Mouse (Mus musculus) urinary bladder, postnatal 36 days (tissue): ENCODE measurements around the gene Trim67.

Source experiments
- DNase-seq, 2 experiments: peaks; one replicate each; pipeline ENCODE4 v3.0.0; 2022; ENCODE audit warnings: low spot score in 2 of 2, mixed read lengths in 1 of 2

Gene Trim67

GRCm38 (mm10) chr8:124792708-124793107 lies at the start of gene Trim67:
Gene Trim67, plus strand, starts transcription at chr8:124793092.
- no peak for DNase-seq

DNA sequence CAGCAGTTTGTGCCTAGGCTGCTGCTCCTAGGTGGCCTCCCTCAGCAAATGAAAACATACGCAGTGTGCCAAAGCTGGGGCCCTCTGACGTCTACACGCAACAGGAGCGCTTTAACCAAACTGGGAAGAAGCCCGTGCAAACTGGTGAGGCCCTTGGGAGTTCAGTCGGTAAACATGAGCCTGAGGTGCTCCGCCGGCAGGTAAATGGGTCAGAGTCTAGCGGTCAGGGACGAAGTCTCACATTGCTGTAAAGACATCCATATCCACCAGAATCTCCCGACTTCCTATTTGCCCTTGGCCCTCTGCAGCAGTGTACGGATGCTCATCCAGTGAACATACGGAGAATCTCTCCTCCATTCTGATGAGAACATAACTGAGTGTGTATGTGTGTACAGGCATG lies 46.2 kb upstream of the Trim67 start:
- no peak for DNase-seq

DNA sequence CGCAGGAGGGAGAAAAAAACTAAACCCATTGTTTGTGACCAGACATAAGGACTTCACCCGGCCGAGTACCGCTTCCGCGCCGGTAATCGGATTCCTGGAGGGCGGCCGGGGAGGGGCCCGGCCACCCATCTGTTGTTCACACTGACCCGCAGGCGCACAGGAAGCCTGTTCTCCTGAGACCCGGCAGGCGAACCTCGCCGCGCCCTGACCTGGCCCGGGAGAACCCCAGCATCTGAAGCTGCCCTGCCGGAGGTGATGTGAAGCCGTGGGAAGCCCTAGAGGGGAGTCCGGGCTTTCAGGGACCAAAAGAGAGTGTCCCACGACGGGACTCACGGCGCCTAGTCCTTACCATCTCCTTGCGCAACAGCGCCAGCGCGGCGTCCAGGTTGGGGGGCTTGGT lies 41.7 kb upstream of the Trim67 start:
- peak in 1 of 2 experiments; percentile 16 for DNase-seq

GRCm38 (mm10) chr8:124751709-124752173 lies 41.2 kb upstream of the Trim67 start, which contains the start of gene Fam89a:
Gene Fam89a, minus strand, starts transcription at chr8:124751832.
- DNase-seq, result peak; percentile 28 to 52

DNA sequence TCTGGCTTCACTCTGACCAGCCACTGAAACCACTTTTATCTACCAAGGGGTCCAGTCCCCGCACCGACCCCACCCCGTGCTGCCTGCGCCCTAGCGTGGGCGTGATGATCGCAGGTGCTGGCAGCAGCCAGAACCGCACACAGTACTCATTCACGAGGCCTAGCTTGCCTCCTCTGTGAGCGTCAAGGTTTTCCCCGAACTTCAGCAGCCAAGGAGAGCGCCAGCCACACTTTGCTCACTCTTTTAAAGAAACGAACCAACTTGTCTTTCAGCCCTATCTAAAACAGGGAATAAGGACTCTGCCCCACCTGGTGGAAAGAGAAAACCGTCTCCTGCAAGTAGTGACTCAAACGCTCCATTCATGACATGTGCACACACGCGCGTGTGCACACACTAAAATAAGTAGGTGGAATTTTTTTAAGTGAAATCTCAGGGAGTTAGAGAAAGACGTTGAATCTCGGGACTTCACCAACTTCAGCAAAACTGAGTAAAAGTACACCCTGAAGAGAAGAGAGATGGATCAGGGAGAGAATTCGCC lies 40.5 kb upstream of the Trim67 start:
- no peak for DNase-seq

DNA sequence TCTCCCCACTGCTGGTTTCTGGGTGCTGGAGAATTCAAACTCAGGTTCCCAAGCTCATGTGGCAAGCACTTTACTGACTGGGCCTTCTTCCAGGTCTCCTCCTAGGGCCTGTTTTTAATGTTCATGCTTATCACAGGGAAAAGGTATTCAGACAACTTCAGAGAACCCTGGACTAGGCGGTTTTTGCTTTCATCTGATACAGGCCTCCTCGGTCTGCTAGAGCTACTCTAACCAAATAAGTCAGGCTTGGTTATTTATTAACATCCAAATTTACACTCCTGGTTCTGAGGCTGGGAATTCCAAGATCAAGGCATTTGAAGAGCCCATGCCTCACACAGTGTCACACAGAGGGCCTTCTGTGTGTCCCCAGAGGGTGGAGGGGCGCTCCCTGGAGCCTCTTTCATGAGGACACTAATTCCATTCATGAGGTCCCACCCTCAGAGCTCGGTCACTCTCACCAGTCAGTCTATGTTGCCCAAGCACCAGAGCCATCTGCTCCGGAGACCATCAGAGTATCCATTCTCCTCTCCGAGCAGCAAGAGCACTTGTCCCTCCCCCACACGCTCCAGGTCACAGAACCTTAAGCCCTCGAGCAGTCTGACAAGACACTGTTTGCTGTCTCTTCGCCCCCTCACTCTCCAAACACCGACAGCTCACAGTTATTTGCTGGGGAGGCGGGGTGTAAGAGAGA lies 38.6 kb upstream of the Trim67 start:
- DNase-seq, result no peak

DNA sequence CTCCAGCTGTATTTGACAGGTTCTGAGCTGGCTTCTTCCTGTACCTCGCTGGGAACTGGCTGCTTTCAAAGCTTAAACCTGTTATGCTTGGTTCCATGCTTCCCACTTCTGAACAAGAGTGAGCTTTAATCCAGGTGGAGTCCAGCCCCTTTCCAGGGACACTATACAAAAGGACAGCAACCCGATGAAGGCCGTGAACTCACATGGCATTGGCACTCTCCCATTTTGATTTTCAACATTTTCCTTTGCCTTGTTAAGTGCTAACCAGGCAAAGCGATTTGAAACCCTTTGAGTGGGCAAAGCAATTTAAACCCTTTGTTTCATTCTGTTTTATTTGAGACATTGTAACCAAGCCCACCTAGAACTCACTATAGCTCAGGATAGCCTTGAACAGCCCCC lies 38.1 kb upstream of the Trim67 start:
- no peak for DNase-seq

GRCm38 (mm10) chr8:124755481-124755880 lies 37.4 kb upstream of the Trim67 start:
- DNase-seq, result no peak

GRCm38 (mm10) chr8:124756153-124756552 lies 36.7 kb upstream of the Trim67 start:
- no peak for DNase-seq

GRCm38 (mm10) chr8:124756601-124757000 lies 36.3 kb upstream of the Trim67 start:
- DNase-seq, result no peak

DNA sequence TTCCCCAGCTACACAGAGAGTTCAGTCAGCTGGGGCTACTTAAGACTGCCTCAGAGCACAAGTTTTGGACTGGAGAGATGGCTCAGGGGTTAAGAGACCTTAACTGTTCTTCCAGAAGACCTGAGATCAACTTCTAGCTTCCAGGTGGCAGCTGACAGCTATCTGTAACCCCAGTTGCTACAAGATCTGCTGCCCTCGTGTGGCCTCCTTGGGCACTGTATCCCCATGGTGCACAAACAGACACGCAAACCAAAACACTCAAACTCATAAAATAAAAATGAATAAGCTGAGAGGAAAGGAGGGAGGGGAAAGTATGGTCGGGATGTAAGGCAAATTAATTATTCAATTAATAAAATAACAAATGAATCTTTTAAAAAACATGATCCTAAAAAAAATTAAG lies 34.3 kb upstream of the Trim67 start:
- no peak for DNase-seq

DNA sequence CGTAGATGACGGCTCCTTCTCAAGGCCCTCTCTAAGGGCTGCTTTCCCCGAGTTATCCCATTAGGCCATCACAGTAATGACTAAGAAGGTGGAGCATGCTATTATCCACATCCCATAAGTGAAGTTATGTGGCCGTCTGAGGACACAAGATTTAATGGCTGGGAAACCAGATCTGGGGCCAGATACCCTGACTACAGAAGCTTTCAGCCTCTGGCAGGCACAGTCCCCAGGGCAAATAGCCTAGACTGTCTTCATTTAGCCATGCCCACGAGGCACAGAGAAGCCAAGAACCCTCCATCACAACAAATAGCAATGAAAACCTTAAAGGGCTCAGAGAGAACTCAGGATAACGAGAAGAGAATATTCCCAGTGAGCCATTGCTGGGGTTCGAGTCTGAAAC lies 29.8 kb upstream of the Trim67 start:
- no peak for DNase-seq

DNA sequence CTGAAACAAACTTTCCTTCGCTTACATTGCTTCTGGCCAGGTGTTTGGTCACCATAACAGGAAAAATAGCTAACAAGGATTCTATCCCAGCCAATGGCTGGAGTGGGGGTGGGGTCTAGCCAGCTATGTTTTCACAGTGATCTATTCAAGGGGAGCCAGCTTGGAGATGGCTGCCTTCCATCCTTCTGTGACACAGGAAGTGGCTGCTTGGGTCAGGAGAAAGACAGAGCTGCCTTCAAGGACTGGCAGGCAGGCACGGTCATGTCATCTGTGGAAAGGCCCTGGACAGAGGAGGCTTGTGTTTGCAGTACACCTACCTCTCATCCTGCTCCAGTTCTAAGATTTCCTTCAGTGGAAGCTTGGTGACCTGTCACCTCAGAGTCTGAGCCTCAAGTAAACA lies 20.5 kb upstream of the Trim67 start:
- no peak for DNase-seq

GRCm38 (mm10) chr8:124775695-124776094 lies 17.2 kb upstream of the Trim67 start:
- DNase-seq, result peak in 1 of 2 experiments; percentile 54

- no peak for DNase-seq
Measured at GRCm38 (mm10) chr8:124780236-124780635, 12.7 kb upstream of the Trim67 start.

- no peak for DNase-seq
Measured at GRCm38 (mm10) chr8:124782431-124782830, 10.5 kb upstream of the Trim67 start.

GRCm38 (mm10) chr8:124783228-124783627 lies 9.7 kb upstream of the Trim67 start:
- DNase-seq, result no peak

DNA sequence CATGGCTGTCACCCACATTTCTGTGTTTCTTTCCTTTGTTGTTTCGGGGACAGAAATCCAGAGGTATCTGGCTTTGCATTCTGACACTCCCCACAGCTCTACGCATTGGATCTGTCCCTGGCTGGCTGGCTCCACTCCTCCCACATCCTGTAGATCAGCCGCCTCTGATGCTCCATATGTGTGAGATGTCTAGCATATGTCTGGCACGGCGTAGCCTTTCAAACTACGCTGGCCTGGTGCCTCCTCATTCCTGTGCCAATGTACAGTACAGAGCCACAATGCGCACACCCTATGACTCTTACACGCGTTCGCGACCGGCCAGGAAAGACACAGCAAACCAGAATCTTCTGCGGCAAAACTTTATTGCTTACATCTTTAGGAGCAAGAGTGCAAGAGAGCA lies 8.3 kb upstream of the Trim67 start:
- DNase-seq, result no peak

- no peak for DNase-seq
Measured at GRCm38 (mm10) chr8:124790676-124791075, 2.2 kb upstream of the Trim67 start.

DNA sequence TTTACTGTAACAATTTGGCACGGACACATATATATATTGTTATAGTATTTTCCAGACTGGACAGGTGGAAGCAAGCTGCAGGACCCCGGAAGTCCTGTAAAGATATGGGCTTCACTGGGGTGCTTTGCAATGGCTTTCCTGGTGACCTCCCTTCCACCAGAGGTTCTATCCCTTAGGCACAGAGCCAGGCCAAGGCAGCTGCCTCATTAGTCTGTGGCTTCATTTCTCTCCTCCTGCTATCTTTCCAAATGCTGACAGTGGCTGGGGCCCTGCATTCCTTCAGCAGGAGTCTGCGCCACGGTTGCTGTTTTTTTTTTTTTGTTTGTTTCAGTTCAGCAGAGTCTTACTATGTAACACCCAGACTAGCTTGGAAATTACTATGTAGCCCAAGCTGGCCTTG lies 1.1 kb upstream of the Trim67 start:
- no peak for DNase-seq

DNA sequence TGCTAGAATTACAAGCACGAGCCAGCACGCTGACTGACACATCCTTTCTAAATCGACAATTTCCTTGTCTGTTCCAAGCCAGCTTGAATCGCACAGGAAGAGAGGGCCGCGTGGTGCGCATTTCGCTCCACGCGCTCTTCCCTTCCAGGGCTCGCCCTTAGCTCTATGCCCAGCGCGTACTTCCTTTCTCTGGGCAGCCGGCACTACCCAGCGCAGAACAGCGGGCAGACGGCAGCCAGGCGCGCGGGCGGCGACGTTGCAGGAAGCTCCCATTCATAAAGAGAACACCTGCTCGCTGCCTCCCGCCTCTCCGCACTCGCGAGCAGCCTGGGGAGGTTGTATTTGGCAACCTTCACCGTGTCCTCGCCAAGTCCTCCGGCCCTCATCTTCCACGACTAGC lies 706 bp upstream of the Trim67 start:
- no peak for DNase-seq

DNA sequence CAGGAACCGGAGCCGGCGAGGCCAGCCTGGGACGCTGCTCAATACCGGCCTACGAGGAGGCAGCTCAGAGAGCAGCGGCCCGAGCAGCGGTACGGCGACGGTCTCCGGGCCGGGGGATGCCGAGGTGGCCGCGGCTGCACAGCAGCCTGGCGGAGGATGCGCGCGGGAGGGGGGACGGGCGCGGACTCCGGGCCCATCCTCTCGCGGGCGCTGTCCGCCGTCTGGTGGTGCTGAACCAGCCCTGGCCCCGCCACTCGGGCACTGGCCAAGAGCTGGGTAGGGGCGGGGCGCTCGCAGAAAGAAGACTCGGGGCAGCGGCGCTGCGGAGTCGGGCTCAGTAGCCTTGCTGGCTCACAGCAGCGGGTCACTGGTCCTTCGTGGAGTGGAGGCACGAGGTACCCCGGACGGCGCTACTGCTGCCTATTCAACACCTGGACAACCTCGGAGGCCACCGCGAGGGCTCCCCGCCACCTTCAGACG lies 320 bp downstream of the Trim67 start:
- peak; percentile 65 to 86 for DNase-seq

- DNase-seq, result no peak
Measured at GRCm38 (mm10) chr8:124793661-124794485, 981 bp downstream of the Trim67 start.
